Mouse (Mus musculus) left cerebral cortex, adult 9 months (tissue): ENCODE measurements at regions not wholly inside any gene's neighbourhood (a gene's known extent, or its start where the extent isn't known, plus 50 kb on each side); places are given as distances from the start of the nearest gene placed in this dataset.
"Not testable (repeated sequence)": the region's sequence is repeated elsewhere in the genome, so short reads cannot be mapped to it uniquely, and the experiment has no call there.

Experiments used
- DNase-seq, 2 experiments: peaks; one replicate each; pipeline ENCODE4 v3.0.0; 2022; ENCODE audit warnings: low spot score in 2 of 2

DNA sequence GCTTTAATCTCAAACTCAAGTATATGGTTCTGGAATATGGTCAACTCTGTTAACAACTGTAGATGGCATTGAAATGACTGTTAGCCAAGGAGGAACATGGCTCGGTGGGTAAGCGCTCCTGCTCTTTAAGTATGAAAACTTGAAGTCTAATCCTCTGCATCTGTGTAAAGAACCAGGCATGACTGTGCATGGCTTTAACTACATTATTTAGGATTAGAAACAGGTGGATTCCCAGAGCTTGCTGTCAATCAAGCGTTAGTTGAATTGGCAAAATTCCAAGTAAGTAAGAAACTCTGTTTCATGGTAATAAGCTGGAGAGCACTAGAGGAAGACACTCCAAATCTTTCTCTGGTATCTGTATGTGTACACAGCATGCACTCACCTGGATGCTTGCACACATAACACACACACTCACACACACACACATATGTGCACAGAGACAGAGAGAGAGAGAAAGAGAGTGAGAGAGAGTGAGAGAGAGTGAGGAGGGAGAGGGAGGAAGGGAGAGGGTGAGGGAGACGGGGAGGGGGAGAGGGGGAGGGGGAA, 993.9 kb upstream of the Pom121l12 start:
- DNase-seq = no peak

DNA sequence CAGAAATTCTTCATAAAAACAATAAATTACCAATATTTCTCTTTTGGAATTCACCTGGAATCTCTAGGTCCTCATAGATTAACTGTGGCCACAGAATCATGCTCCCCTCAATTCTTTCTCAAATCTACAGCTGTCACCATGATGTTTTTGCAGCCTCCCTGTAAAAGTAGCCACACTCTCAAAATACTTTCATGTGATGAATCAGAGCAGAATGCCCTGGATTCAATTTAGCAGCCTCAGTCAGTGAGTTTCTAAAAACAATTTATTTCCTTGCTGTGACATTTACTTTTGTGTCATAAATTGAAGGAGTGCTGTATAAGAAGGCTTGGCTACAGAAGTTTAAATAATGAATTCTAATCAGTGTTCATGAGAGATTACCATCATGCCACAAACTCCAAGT, 1014.4 kb upstream of the Pom121l12 start:
- DNase-seq = peak; percentile 3 to 8

DNA sequence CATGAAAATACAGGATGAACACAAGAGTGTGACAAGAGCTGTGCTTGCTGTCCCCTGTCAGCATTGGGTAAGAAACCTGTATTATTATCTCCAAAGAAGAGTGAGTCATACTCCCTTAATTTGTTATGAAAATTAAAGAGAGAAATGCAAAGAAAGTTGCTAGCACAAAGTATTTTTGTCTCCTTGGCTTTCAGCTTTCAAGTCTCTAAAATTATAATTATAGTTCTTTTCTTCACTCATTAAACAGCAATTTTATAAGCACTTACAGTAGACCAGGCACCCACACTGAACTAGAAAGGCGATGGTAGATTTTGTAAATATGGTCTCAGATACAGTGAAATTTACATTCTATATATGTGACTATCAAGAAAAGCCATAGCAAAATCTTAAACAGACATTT, 1043.8 kb upstream of the Pom121l12 start:
- peak in 1 of 2 experiments; percentile 27 for DNase-seq

DNA sequence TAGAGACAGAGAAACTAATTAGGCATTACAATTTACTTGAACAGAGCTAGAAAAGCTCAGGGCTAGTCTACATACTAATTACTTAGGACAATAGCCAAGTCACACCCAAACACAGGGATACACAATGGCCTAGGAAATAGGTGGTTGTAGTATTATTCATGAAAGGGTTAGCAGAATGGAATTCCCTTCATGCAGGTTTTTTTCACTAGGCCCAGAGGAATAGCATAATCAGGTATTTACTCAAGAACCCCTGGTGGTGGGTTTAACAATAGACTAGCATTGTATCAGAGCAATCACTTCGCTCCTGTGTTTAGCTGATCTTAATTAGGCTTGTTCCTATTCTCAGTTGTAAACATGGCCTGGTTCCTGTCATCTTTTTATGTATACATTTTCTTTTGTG, 1054.9 kb upstream of the Cobl start:
- not testable (repeated sequence) for DNase-seq

DNA sequence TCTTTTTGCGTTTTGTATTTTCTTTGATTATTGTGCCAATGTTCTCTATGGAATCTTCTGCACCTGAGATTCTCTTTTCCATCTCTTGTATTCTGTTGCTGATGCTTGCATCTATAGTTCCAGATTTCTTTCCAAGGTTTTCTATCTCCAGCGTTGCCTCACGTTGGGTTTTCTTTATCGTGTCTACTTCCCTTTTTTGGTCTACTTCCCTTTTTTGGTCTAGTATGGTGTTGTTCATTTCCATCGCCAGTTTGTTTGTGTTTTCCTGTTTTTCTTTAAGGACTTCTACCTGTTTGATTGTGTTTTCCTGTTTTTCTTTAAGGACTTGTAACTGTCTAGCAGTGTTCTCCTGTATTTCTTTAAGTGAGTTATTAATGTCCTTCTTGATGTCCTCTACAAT, 1046.2 kb upstream of the Cobl start:
- DNase-seq = not testable (repeated sequence)

DNA sequence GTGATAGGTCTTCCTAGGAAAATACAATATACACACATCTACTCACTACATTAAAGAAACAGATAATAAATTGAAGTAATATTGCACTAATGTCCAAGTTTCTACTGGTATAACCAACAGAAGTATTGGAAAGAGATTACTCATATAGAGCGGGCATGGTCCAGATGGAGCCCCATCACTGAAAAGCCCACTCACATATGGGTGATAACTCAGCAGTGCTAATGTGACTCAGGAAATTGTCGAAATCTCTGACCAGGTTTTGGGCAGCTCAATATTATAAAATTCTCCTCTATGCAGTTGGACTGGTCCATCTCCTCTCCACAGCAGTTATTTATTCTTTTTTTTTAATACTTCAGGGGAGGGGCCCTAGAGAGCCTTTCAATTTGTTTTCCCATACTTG, 1021.2 kb upstream of the Cobl start:
- peak in 1 of 2 experiments; percentile 11 for DNase-seq

DNA sequence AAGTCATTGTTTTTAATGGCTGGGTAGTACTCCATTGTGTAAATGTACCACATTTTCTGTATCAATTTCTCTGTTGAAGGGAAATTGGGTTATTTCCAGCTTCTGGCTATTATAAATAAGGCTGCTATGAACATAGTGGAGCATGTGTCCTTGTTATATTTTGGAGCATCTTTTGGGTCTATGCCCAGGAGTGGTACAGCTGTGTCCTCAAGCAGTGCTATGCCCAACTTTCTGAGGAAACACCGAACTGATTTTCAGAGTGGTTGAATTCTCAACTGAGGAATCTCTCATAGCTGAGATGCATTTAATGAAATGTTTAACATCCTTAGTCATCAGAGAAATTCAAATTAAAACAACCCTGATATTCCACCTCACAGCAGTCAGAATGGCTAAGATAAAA, 986.8 kb upstream of the Cobl start:
- DNase-seq = not testable (repeated sequence)

DNA sequence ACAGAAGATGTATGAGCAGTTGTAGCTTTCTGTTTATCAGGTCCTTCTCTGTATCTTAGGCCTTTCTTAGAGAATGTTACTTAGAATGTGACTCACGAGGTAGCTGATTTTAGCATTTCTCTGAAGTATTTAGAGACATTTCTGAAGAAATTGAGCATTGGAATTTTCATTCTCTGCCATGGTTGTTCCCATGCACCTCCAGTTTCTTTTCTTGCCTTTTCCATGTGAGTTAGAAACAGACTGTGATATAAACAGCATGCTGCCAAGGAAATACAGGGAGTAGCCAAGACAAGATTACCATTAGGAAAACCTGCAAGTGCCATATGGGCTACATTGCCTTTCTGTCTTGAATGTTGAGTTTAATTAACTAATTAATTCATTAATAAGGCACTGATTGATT, 971.7 kb upstream of the Cobl start:
- no peak for DNase-seq

DNA sequence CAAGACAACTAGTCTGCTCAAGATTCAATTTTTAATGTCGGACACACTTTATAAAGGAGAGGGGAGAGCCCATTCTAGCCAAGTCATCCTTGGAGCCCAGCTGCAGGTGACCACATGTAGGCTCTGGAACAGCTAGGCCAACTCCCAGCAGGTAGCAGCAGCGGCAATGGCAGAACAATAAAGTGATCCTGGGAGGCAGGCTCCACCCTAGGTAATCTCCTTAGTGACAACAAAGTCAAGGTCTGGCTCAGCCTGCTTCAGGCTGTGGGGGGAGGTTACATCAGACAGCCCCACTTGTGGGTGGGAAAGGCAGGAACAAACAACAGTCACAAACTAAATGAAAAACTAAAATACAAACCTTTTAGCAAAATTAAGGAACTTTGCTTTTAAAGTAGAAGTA, 953.1 kb upstream of the Cobl start:
- DNase-seq = not testable (repeated sequence)
